Mouse (Mus musculus): ENCODE results near the gene Gm16181.
"Not testable (repeated sequence)": the region's sequence is repeated elsewhere in the genome, so short reads cannot be mapped to it uniquely, and the experiment has no call there.

Gene Gm16181

DNA sequence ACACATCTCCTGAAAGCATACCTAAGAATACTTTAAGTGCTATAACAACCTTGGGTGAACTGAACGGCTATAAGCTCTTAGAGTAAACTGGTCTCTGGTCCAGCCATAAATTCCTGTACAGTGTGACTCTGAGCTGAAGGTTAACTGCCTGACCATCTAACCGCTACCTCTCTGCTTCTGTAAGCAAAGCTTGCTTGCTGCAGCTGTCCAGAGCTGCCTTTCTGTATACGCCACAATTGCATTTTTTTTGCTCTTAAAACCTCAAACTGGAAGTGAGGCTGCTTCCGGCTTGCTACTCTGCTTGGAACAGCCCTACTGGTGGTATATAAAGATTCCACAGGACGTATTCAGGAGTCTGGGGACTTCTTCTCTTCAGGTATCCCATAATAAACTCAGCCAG lies 12.0 kb downstream of the Gm16181 start:
- DNase-seq (ENCODE audit: low read depth), result peak; percentile 95

DNA sequence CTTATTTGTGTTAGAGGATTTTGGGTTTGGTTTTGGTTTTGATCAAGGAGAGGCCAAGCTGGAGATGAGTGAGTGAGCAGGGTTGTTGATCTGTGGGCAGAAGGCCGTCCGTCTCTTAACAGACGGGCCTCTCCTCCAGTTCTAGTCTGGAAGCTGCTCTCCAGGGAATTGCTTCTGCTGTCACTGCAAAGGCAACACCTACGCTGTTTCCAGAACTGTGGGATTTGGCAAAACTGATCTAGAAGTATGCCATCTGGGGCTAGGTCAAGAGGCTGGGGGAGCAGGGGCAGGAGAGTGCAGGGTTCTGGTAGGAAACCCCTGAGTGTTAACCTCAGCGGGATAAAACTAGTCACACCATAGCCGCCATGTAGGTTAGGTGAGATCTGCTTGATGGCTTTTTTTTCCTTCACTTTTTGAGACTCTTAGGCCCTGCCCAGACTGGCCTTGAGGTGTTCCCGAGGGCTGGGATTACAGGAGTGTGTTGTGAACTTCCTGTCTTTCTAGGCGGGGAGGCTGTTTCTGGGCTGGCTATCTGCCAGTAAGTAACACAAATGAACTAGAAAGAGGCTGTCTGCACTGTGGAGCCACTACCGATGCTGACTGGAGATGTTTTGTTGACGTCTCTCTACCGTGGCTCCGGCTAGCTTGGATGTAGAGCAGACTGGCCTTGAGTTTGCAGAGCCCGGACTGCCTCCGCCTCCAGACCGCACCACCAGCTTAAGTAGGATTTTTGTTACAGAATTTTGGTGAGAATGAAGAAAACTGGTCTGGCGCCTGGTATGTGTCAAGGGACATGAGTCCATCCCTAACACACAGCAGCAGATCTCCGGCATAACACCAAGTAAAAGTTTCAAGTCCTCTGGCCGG lies 12.7 kb downstream of the Gm16181 start, which contains the start of gene Atp6v1g2:
Gene Atp6v1g2 (plus strand): TSS at position 547 of the 867 bp plus-strand sequence.
- DNase-seq (ENCODE audit: low read depth), result peak; percentile 88

DNA sequence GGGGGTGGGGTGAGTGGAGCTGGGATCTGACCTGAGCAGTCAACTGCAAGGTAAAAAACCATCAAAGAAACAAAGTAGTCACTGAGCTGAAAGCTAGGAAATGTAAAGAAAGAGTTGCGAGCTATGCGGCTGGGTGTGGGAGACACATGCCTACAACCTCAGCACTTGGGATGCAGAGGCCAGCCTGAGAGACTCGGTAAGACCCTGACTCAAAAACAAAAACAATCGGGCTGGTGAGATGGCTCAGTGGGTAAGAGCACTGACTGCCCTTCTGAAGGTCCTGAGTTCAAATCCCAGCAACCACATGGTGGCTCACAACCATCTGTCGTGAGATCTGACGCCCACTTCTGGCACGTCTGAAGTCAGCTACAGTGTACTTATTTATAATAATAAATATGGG lies 13.5 kb downstream of the Gm16181 start:
- not testable (repeated sequence) for DNase-seq (ENCODE audit: low read depth)

DNA sequence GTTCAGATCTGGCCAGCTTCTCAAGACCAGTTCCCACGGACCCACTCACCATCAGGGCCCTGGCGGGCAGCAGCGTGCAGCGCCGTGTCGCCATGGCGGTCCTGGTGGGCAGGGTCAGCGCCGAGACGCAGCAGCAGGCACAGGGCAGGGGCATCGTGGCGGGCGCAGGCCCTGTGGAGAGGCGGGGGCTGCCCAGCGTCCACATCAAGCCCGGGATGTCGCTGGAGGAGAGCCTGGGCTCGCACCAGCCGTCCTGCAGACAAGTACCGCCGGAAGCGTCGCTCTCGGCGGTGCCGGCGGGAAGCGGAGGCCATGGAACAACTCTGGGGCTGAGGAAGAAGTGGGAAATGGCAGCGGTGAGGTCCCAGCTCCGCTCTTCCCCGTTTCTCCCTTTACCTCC lies 14.3 kb downstream of the Gm16181 start:
- peak; percentile 61 for DNase-seq (ENCODE audit: low read depth)

DNA sequence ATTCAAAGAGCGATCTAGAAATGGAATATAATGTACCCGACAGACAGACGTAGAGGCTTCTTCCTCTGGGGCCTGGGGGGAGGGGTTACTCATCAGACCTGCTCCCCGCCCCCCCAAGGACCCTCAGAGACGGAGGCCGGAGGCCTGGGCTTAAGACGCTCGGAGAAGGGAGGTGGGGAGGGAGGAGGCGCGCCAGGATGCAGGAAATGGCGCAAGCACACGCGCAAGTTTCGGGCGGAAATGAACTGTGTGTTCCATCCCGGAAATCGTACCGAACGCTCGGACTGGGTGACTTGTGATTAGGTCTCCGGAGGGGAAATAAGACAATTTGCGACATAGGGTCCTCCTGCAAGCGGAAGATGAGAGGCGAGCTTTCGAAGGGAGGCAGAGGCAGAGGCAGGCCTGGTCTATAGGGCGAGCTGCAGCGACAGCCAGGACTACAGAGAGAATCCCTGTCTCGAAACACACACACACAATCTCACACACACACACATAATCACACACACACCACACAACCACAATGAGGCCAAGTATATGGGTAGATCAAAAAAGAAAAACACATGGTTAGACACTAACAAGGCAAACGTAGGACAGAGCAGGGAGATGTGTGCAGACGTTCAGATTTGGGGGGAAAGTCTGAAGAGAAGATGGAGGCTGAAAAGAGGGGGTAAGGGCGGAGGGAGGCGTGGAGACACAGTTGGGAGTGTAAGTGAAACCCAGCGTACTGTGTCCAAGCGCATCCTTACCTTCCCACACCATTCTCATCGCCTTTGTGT lies 15.2 kb downstream of the Gm16181 start, which contains the start of gene Nfkbil1:
Gene Nfkbil1 (minus strand): TSS at position 179 of the 776 bp plus-strand sequence.
- DNase-seq (ENCODE audit: low read depth), result peak; percentile 99

DNA sequence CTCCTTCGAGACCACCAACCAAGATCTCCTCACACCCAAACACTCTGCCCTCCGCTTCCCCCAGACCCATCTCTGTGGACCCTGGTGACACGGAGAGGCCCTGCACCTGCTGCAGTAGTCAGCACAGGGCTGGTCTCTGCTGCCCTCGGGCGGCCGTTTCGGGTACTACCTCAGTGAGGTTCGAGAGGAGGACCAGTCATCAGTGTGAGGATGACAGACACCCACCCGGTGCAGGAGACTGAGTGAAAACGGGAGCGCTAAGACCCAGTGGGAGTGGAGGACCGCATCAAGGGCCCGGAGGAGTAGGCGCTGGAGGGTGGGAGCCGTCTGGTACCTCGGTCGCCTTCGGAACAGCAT lies 15.7 kb downstream of the Gm16181 start:
- peak; percentile 90 for DNase-seq (ENCODE audit: low read depth)

DNA sequence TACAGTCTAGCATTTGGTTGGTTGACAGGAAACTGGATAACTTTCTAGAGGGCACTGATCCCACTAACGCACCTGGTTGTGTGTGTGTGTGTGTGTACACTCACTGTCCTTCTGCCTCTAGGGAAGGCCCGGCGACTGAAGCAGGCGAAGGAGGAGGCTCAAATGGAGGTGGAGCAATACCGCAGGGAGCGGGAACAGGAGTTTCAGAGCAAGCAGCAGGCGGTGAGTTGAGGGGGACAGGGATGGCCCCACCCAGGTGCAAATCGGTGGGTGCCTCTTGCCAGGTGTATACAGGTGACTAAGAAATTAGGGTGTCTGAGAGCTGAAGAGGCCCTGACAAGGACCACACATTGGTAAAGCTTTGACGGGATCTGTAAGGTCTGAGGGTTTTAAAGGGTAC lies 16.4 kb downstream of the Gm16181 start:
- DNase-seq (ENCODE audit: low read depth), result no peak

DNA sequence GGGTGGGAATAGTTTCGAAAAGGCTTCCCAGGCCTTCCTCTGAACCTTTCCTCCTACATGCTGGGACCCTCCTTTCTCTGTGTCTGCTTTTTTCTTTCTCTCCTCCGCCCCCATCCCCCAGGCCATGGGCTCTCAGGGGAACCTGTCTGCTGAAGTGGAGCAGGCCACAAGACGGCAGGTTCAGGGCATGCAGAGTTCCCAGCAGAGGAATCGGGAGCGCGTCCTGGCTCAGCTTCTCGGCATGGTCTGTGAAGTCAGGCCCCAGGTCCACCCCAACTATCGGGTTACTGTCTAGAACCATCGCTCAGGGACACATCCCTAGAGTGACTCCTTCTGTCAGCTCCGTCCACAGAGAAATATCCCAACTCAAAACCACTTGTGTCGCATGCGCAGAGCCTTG lies 16.9 kb downstream of the Gm16181 start:
- no peak for DNase-seq (ENCODE audit: low read depth)

DNA sequence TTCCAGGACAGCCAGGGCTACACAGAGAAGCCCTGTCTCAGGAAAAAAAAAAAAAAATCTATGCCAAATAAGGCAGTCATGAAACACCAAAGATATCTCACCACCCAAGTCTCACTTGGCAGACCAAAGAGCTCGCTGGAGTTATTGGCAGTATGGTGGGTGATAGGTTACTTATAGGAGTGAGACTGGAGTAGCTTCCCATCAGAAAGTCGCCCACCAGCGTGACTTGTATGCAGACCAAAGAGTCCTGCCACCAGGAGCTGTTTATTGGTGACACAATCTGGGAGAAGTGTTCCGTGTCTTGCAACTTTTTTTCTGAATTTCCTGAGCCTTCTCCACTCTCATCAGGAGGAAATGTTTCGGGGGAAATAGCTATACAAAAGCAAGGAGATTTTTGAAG lies 19.1 kb downstream of the Gm16181 start:
- DNase-seq (ENCODE audit: low read depth), result no peak

DNA sequence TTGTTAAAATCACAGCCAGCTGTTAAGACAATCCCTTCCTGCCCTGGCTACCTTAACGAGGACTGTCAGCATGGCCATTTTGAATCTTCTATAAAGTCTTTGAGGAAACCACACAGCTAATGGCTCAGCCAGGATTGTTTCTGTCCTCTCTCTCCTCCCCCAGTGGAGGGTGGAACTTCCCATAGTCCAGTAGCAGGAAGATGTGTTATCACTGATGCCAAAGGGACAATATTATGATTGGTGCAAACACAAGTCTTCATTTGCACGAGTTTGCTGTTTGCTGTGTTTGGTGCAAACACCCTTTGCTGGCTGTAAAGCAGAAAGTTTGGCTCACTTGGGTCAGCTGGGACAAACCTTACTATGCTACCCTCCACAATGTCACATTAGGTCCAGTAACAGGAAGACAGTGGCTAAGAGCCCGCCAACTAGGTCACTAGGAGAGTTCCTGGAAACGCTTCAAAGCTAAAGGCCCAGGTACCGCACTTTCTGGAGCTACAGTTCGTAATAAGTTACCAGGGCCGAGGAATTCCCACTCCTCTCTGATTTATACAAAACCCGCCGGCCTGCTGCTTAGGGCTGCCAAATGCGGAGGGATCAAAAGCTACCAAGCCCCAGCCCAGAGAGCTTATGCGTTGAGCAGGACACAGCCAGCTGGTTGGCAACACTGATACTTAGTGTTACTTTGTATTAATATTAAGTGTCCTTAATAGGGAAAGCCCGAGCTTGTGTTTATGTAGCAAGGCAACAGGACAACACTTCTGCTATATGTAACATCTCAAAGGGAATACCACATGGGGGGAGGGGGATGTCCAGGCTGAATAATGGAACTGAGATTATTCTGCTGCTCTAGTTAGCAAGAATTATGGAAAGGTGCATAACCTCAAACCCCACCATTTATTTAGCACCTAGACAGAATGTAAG lies 20.0 kb downstream of the Gm16181 start:
- DNase-seq (ENCODE audit: low read depth), result peak; percentile 81

DNA sequence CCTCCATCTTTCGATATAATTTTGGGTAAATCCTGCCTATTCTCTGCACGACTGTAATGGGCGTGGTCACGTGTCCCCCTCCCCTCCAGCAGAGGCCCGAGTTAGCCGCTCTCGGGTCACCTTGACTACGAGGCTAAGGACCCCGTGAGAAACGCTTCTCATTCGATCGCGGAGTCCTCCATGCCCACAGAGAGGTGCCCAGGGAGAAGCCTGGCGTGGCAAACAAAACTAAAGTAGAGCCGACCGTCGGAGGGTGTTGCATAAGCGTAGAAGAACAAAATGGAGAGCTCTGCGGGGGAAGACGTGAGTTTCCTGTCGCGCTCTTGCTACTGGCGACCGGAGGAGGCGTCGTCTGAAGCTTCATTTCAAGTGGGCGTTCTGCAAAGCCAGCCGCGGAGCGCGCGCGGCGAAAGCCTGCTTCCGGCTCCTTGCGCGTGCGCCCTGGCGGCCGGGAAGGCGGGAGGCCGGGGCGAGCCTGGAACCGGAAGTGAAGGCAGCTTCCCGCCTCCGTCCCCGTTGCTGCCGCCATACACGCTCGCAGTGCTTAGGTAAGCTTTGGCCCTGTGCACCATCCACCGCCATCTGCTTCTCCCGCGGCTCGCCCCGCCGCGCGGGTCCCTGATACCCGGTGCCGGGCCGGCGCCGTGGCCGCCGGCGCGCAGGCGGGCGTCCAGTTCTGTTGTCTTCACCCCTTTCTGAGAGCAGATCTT lies 20.8 kb downstream of the Gm16181 start, which contains the start of gene Ddx39b:
Gene Ddx39b (plus strand): TSS at position 442 of the 710 bp plus-strand sequence.
- DNase-seq (ENCODE audit: low read depth), result peak; percentile 98

DNA sequence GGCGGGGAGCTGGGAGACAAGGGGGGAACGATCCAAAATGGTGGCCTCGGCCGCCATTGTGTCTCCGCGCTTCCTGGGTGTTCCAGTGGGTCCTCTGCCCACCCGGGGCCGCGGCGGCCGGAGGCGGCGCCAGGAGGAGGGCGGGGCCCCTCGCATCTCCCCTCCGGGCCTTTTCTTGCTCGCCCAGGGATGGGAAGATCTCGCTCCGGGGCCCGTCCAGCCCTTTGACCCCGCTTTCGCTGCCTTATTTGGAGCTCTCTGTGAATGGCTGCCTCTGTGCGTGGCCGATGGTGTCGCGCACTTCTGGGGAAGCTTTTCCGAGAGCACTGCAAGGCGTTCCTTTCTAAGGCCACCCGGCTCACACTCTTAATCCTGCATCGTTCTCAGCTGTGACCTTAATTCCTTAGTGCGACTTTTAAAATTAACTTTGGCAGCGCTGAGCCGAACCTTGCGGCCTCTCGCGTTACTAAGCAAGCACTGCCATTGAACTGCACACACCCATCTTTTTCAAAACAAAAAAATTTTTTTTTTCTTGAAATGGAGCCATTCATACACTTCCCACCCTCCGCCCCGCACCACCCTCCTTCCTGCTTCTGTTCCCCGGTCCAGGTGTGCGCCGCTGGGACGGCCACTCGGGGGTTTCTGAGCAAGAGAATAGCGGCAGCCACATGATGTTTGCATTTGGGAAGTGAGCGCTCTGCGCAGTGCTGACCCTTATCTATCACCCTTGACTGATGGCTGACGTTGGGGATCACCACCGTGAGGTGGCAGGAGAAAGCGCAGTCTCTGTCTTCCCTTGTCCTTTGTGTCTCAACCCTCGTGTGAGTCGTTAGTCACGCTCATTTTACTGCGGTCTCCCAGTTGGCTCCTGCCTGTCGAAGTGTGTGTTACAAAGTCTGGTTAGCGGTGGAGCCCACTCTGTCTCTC lies 21.6 kb downstream of the Gm16181 start:
- peak; percentile 78 for DNase-seq (ENCODE audit: low read depth)

DNA sequence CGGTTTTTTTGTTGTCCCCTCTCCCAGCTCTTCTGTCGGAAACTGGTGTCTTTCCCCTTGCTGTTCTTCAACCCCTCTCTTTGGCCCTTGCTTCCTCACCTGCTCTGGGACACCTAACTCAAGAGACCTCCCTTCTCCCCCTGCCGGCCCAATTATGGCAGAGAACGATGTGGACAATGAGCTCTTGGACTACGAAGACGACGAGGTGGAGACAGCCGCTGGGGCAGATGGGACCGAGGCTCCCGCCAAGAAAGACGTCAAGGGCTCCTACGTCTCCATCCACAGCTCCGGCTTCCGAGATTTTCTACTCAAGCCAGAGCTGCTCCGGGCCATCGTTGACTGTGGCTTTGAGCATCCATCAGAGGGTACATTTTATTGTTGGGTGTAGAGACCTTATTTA lies 22.5 kb downstream of the Gm16181 start:
- DNase-seq (ENCODE audit: low read depth), result peak; percentile 56

DNA sequence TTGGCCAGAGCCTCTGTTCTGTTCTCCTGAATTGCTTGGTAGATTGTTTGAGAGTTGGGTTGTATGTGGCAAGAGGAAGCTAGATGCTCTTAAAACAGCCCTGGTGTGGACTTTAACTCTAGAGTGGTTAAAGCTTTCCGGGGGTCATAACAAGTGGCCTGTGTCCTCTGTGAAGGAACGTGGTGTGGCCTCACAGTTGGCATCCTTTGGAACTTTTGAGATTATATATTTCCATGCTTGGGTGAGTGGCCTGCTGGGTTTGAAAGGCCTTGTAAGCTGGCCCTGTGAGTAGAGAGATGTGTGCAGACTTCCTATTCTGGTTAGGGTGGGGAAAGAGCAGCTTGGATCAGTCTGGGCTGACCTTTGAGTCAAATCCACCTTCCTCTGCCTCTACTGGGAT lies 24.4 kb downstream of the Gm16181 start:
- no peak for DNase-seq (ENCODE audit: low read depth)

DNA sequence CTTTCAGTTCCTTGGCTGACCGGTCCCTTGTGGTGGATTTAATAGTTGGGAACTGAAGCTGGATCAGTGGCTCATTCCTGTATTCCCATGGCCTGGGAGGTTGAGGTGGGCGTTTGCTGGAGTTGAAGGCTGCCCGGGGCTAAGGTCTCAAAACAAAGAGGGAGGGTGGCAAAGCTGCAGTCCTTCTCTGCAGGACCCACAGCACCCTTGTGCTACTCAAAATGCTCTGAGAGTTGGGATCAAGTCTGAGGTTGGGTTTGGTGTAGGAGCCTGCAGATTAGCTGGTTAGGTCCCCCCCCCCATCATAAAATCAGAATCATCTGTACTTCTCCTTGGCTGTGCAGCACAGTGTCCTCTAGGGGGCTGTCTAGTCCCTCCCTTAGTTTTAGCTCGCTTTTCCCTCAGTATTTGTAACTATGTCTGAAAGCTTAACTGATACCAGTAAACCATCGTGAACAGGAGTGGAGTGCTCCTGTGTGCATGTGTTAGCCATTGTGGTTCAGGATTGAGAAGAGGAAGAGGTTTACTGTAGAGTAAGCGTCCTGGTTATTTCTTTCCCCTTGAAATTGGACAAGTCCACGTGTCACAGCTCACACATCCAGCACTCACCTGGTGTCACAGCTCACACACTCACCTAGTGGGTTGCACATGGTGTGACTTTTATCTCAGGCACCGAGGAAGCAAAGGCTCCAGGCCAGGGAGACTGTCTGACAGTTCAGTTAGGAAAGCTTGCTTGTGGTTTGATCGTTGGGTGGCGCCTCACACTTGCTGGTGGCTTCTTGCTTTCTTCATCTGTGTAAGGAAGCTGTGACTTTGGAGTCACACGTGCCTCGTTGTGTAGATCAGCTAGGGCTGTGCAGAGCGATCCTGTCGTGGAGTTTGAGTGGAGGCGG lies 25.3 kb downstream of the Gm16181 start:
- DNase-seq (ENCODE audit: low read depth), result peak; percentile 64

DNA sequence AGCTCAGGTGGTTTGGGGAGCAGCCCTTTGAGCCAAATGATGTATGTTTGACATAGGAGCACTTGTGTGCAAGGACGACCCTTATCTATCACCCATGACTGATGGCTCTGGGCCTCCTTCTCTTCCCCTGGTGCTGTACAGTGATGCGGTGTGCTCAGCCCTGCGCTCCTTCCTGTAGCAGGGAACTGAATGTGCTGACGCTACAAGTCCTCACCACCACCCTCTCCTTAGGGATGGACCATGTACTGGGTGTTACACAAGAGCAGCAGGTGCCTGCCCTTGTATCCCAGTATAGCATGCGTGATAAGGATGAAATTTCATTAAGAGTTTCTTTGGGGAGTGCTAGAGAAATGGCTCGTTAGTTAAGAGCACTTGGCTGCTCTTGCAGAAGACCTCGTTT lies 26.5 kb downstream of the Gm16181 start:
- no peak for DNase-seq (ENCODE audit: low read depth)

DNA sequence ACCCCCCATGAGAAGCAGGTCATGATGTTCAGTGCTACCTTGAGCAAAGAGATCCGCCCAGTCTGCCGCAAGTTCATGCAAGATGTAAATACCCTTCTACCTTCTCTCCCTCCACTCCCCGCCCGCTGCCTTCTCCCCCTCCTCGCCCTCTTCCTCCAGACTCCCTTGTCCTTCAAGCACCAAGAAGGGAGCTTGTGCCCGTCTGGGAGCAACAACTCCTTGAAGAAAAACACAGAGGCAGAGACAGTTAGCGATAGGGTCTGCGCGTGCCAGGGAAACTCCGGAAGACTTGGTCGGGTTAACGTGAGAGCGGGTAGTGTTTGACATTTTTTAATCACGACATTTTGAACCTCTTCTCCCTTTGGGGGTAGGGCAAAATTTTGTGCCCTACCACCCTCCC lies 28.4 kb downstream of the Gm16181 start:
- no peak for DNase-seq (ENCODE audit: low read depth)

DNA sequence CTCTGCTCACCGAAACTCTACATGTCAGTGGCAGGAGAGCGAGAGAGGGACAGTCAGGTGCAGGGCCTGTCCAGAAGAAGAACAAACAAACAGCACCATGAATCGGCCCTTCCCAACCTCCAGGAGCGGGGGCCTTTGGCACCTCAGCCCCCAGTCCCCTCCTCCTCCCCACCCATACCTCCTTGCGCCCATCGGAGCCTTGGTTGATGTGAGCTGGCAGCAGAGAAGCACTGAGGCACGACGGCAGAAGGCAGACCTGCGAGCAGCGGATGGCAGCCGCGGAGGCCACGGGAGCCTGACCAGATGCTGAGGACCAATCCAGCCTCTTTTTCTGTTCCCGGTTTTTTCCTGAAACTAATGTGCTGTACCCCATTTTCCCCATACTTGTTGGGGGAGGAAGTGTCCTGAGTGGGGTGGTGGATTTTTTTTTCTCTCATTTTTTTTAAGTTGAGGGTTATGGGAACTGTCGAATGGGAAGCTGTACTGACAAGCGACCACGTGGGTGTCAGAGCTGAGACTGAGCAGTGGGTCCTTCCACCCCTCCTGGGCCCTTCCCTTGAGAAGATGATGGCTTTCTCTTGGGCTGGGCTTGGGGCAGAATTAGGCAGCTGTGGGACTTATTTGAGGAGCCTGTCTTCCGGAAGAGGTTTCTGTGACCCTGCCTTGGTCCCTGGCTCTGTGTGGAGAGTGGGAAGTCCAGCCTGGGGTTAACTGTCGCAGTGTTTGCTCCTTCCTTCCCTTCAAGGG lies 29.0 kb downstream of the Gm16181 start:
- no peak for DNase-seq (ENCODE audit: low read depth)

Measured in 416B (cell line).